Mouse (Mus musculus) liver, postnatal 0 days (tissue): ENCODE measurements around the gene Sco2. TPM values are rescaled to one million over a fixed set of nuclear protein-coding genes. Genes with fewer than 3 reads are reported as not detected.
A peak's percentile ranks its signal among the peaks of the same experiment; 100 is the strongest.

Experiments used
- ATAC-seq: fragments of 200-750 bp; cut with Nextera tagmentation; 2 replicates; pipeline ENCODE4 v1.8.0; 2017; ENCODE audit warnings: mild to moderate bottlenecking, moderate library complexity
- DNase-seq: peaks from one replicate; pipeline ENCODE4 v3.0.0-alpha.2; 2016
- H3K27ac ChIP-seq: fragments of 300-500 bp; sonication (generic); 2 replicates; pipeline ENCODE4 v1.5.1; 2014; ENCODE audit warnings: antibody characterized with exemption, moderate library complexity, mild to moderate bottlenecking, low read depth
- H3K27me3 ChIP-seq: fragments of 300-500 bp; sonication (generic); 2 replicates; pipeline ENCODE4 v1.6.1; 2014; ENCODE audit warnings: low read length, control low read depth, mixed read lengths; ENCODE audit not compliant: insufficient read depth
- H3K36me3 ChIP-seq: fragments of 300-500 bp; sonication (generic); replicated peaks from 2 replicates; pipeline ENCODE4 v1.6.1; 2014; ENCODE audit warnings: mild to moderate bottlenecking, control low read depth, low read length, moderate library complexity, mixed read lengths; ENCODE audit not compliant: insufficient read depth
- H3K4me1 ChIP-seq: fragments of 300-500 bp; sonication (generic); 2 replicates; pipeline ENCODE4 v1.6.1; 2014; ENCODE audit warnings: antibody characterized with exemption, mild to moderate bottlenecking, control low read depth; ENCODE audit not compliant: insufficient read depth
- H3K4me2 ChIP-seq: fragments of 300-500 bp; sonication (generic); 2 replicates; pipeline ENCODE4 v1.6.1; 2014; ENCODE audit warnings: low read depth, mild to moderate bottlenecking, low read length, moderate library complexity, mixed read lengths
- H3K4me3 ChIP-seq: fragments of 300-500 bp; sonication (generic); 2 replicates; pipeline ENCODE4 v1.5.1; 2014; ENCODE audit warnings: low read depth, low read length
- H3K9ac ChIP-seq: fragments of 300-500 bp; sonication (generic); replicated peaks from 2 replicates; pipeline ENCODE4 v1.6.1; 2014; ENCODE audit warnings: mild to moderate bottlenecking, moderate library complexity
- H3K9me3 ChIP-seq: fragments of 300-500 bp; sonication (generic); 2 replicates; pipeline ENCODE4 v1.6.1; 2016; ENCODE audit warnings: mild to moderate bottlenecking, control low read depth, low read length, mixed read lengths
- CTCF ChIP-seq: sonication (generic); IDR thresholded peaks from 2 replicates; pipeline ENCODE4 v1.5.1; 2016; ENCODE audit warnings: antibody characterized with exemption, low read depth
- EP300 ChIP-seq: IDR thresholded peaks from 2 replicates; pipeline ENCODE4 v1.6.1; 2016; ENCODE audit warnings: antibody characterized with exemption, low read depth, mild to moderate bottlenecking
- WGBS: fragments of 180-500 bp; shearing (Covaris S2); extraction: QIAGEN DNeasy Blood & Tissue Kit; methylation state at CpG from one replicate; pipeline ENCODE4 v1.1.7; 2014; ENCODE audit not compliant: insufficient replicate concordance; 5-methylcytosine and 5-hydroxymethylcytosine counted together
- polyA plus RNA-seq: library from polyadenylated mRNA; unstranded; fragments of >200 nt; fragmentation: Nextera tagmentation; extraction: Ambion mirVana; gene quantifications from 2 replicates; pipeline ENCODE4 v1.2.1, GENCODE M21; 2015

Sco2 gene
- polyA plus RNA-seq, 1 experiment from 2014 or later: 9.1 TPM

DNA sequence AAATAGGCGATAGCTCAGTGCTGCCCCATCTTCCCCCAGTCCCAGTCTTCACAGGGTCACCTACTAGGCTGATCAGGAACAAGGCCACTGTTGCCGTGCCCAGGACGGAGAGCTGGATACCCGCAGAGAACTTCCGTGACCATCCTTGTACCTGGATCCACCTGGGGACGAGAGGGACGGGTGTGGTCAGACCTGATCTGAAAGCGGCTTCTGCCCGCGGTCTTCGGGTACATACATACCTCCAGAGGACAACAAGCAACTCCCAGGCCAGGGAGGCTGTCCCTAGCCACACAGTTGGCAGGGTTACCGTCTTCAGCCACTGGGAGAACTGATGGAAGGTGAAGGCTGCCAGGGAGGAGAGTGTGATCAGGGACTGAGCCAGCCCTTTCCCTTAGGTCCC, 20.9 kb downstream of the Sco2 start:
- H3K27ac ChIP-seq: no peak overlapping the region
- H3K4me1 ChIP-seq: peaks cover 21% of the 10 kb centered on the region
- TF ChIP-seq CTCF (no peak), EP300 (no peak)
- no peak overlapping the region for H3K9ac ChIP-seq
- H3K36me3 ChIP-seq: peaks cover 36% of the 10 kb centered on the region
- ATAC-seq: no peak
- 95% methylated on average over 12 of the region's 12 CpGs for WGBS
- DNase-seq: no peak
- H3K9me3 ChIP-seq: no peaks in the 10 kb centered on the region
- no peak overlapping the region for H3K4me3 ChIP-seq
- no peak overlapping the region for H3K4me2 ChIP-seq
- H3K27me3 ChIP-seq: no peaks in the 10 kb centered on the region

- H3K9me3 ChIP-seq: no peaks in the 10 kb centered on the region
- H3K4me2 ChIP-seq: no peak overlapping the region
- no peak overlapping the region for H3K27ac ChIP-seq
- no peak for DNase-seq
- H3K36me3 ChIP-seq: peaks cover 31% of the 10 kb centered on the region
- no peaks in the 10 kb centered on the region for H3K27me3 ChIP-seq
- no peak overlapping the region for H3K4me3 ChIP-seq
- H3K4me1 ChIP-seq: peaks cover 15% of the 10 kb centered on the region
- WGBS: 92% methylated on average over 14 of the region's 14 CpGs
- ATAC-seq: no peak
- TF ChIP-seq EP300 (no peak), CTCF (no peak)
- no peak overlapping the region for H3K9ac ChIP-seq
Observed at GRCm38 (mm10) chr15:89352054-89352453, 21.6 kb downstream of the Sco2 start.

DNA sequence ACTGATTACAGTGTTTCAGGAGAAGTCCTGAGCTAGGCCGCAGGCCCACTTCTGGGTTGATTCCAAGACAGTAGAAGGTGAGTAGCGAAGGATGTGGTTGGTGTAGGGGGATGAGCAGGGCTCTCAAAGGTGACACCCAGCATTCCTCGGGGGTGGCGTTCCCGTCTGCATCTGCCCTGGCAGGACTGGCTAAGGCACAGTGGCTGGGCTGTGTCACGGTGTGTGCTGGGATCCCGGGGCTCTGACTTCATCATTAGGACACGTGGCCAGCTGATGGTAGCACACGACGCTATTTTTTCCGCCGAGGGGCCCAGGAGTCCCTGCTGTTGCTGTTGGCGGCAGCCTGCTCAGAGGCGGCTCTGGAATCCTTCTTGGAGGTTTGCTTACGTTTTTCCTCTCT, 22.3 kb downstream of the Sco2 start:
- WGBS: 91% methylated on average over 15 of the region's 15 CpGs
- ATAC-seq (no peak), DNase-seq (peak; percentile 13)
- peaks cover 31% of the 10 kb centered on the region for H3K36me3 ChIP-seq
- no peak overlapping the region for H3K4me3 ChIP-seq
- TF ChIP-seq CTCF (no peak), EP300 (no peak)
- H3K4me2 ChIP-seq: no peak overlapping the region
- H3K9me3 ChIP-seq: no peaks in the 10 kb centered on the region
- H3K27me3 ChIP-seq: no peaks in the 10 kb centered on the region
- H3K9ac ChIP-seq: no peak overlapping the region
- H3K4me1 ChIP-seq: peaks cover 10% of the 10 kb centered on the region
- no peak overlapping the region for H3K27ac ChIP-seq

DNA sequence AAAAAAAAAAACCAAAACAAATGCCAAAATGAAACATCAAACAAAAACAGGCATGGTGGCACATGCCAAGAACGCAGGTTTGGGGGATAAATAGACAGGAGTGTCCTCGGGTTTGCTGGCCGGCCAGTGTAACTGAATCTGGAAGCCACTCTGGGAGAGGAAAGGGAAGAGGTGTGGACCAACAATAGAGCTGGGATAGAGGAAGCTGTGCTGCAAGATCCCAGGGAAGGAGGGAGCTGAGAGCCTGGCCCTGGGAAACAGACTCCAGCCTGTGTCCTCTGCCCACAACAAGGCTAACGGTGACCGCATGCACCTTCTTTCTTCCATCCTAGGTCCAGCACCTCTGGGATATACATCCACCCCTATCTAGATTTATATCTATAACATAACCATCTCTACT, 23.2 kb downstream of the Sco2 start:
- no peak overlapping the region for H3K27ac ChIP-seq
- H3K9me3 ChIP-seq: no peaks in the 10 kb centered on the region
- WGBS: 88% methylated on average over 5 of the region's 5 CpGs
- H3K36me3 ChIP-seq: peaks cover 31% of the 10 kb centered on the region
- H3K9ac ChIP-seq: no peak overlapping the region
- H3K4me2 ChIP-seq: no peak overlapping the region
- TF ChIP-seq EP300 (no peak), CTCF (no peak)
- H3K27me3 ChIP-seq: no peaks in the 10 kb centered on the region
- DNase-seq (peak; percentile 8), ATAC-seq (no peak)
- H3K4me3 ChIP-seq: no peak overlapping the region
- peaks cover 10% of the 10 kb centered on the region for H3K4me1 ChIP-seq

DNA sequence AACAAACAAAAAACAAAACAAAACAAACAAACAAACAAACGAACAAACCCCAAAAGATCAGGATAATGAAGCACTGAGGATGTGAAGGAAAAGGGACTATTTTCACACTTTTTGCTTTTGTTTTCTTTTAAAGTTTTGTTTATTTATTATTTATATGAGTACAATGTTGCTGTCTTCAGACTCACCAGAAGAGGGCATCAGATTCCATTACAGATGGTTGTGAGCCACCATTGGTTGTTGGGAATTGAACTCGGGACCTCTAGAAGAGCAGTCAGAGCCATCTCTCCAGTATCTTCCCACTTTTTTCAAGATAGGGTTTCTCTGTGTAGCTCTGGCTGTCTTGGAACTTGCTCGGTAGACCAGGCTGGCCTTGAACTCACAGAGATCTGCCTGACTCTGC, 30.3 kb downstream of the Sco2 start:
- no peak overlapping the region for H3K4me3 ChIP-seq
- H3K9me3 ChIP-seq: no peaks in the 10 kb centered on the region
- no peaks in the 10 kb centered on the region for H3K27me3 ChIP-seq
- ATAC-seq (no peak), DNase-seq (no peak)
- TF ChIP-seq EP300 (no peak), CTCF (peak; percentile 56)
- H3K4me1 ChIP-seq: no peaks in the 10 kb centered on the region
- 71% methylated on average over 3 of the region's 3 CpGs for WGBS
- H3K9ac ChIP-seq: no peak overlapping the region
- no peaks in the 10 kb centered on the region for H3K36me3 ChIP-seq
- no peak overlapping the region for H3K4me2 ChIP-seq
- H3K27ac ChIP-seq: no peak overlapping the region

DNA sequence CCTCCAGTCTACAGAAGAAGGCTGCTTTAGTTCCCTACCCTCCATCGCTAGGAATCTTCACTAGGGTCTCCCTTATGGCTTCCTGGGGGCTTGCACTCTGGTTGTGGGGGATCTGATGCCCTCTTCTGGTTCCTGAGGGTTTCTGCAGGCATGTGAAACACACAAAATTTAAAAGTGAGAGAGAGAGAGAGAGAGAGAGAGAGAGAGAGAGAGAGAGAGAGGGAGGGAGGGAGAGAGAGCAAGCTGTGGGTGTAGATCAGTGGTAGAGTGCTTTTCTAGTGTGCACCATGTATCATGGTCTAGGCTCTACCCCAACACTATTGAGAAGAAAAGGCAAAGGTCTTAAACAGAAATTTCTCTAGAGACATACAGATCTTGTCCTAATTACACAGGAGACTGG, 32.0 kb downstream of the Sco2 start:
- ATAC-seq (no peak), DNase-seq (no peak)
- Histone ChIP-seq H3K4me1 (no peaks in the 10 kb centered on the region), H3K4me2 (no peak overlapping the region), H3K9me3 (no peaks in the 10 kb centered on the region), H3K4me3 (no peak overlapping the region), H3K27me3 (no peaks in the 10 kb centered on the region), H3K9ac (no peak overlapping the region), H3K36me3 (no peaks in the 10 kb centered on the region), H3K27ac (no peak overlapping the region)
- WGBS: 64% methylated on average over 1 of the region's 1 CpGs
- TF ChIP-seq EP300 (no peak), CTCF (0 out of 2 replicates have a peak, but pooled peaks have one; percentile 16)

- 37% methylated on average over 3 of the region's 3 CpGs for WGBS
- no peak overlapping the region for H3K27ac ChIP-seq
- H3K27me3 ChIP-seq: no peaks in the 10 kb centered on the region
- H3K36me3 ChIP-seq: no peaks in the 10 kb centered on the region
- no peak overlapping the region for H3K4me2 ChIP-seq
- no peak overlapping the region for H3K4me3 ChIP-seq
- no peak for TF ChIP-seq EP300
- TF ChIP-seq CTCF: no peak
- no peak for ATAC-seq
- DNase-seq: no peak
- H3K9ac ChIP-seq: no peak overlapping the region
- no peaks in the 10 kb centered on the region for H3K4me1 ChIP-seq
- H3K9me3 ChIP-seq: no peaks in the 10 kb centered on the region
Observed at GRCm38 (mm10) chr15:89340136-89340535, 33.5 kb downstream of the Sco2 start.
